Mouse (Mus musculus): ENCODE results near the gene Tex11. TPM values are rescaled to one million over a fixed set of nuclear protein-coding genes. Genes with fewer than 3 reads are reported as not detected.

Gene Tex11
- polyA plus RNA-seq, 1 experiment, result not detected

DNA sequence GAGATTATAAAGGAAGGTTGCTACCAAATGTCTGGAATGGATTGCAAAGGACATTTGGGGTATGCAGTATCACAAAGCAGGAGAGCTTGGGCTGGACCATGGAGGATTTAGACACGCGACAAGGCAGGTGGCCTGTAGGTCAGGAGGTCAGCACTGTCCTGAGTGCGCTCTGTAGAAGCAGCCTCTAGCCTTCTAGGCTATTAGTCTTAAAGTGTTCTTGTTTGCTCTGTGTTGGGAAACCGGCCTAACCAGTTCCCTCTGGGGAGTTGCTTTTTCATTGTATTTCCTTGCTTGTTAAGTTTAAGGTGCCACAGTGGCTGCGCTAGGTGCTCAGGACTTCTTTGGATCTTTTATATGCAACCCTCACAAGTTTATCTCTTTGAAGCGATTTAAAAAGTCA is 257.4 kb downstream of the Tex11 start:
- Histone ChIP-seq H3K4me1 (ENCODE audit: control insufficient read depth, insufficient read depth, insufficient read length, low read length) (peaks cover 18% of the 10 kb centered on the region; the same call in 1 of the 2 replicates), H3K27ac (ENCODE audit: insufficient read depth, low read depth, low read length) (peak overlapping the region; percentile 22; the same call in 1 of the 2 replicates), H3K27me3 (ENCODE audit: control insufficient read depth, insufficient read depth, low read length) (no peaks in the 10 kb centered on the region), H3K36me3 (ENCODE audit: control insufficient read depth, insufficient read depth, low read length) (peaks cover 24% of the 10 kb centered on the region), H3K4me3 (ENCODE audit: low read depth, low read length) (no peak overlapping the region)
- TF ChIP-seq POLR2A (IDR thresholded peaks at IDR 0.05; ENCODE audit: low read depth, low read length), result no peak
- TF ChIP-seq CTCF (IDR thresholded peaks at IDR 0.05; ENCODE audit: extremely low read depth, insufficient read length, insufficient replicate concordance, low read depth, low read length), result no peak
- WGBS, result 37% methylated on average over 6 of the region's 6 CpGs

DNA sequence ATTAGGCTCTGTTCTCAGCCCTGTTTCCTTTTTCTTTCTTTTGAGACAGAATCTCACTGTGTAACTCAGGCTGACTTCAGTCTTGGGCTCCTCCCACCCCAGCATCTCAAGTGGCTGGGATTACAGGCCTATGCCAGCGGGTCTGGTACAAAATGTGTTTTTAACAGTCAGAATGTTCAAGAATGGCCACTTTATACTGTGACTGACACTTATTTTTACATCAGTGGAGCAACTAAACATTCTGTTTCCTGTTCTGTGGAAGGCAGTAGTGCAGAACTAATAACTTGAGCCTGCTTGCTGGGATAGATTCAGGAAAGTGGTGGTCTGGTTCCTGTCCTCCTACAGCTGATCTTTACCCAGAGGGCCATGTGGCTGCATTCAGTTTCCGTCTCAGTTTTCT is 258.8 kb downstream of the Tex11 start:
- Histone ChIP-seq H3K27ac (ENCODE audit: insufficient read depth, low read depth, low read length) (peak overlapping the region; percentile 40; the same call in 1 of the 2 replicates), H3K4me1 (ENCODE audit: control insufficient read depth, insufficient read depth, insufficient read length, low read length) (peaks cover 16% of the 10 kb centered on the region; the same call in 1 of the 2 replicates), H3K4me3 (ENCODE audit: low read depth, low read length) (no peak overlapping the region), H3K36me3 (ENCODE audit: control insufficient read depth, insufficient read depth, low read length) (peaks cover 18% of the 10 kb centered on the region), H3K27me3 (ENCODE audit: control insufficient read depth, insufficient read depth, low read length) (no peaks in the 10 kb centered on the region)
- no peak for TF ChIP-seq CTCF (IDR thresholded peaks at IDR 0.05; ENCODE audit: extremely low read depth, insufficient read length, insufficient replicate concordance, low read depth, low read length)
- TF ChIP-seq POLR2A (IDR thresholded peaks at IDR 0.05; ENCODE audit: low read depth, low read length), result no peak
- 38% methylated on average over 2 of the region's 2 CpGs for WGBS

DNA sequence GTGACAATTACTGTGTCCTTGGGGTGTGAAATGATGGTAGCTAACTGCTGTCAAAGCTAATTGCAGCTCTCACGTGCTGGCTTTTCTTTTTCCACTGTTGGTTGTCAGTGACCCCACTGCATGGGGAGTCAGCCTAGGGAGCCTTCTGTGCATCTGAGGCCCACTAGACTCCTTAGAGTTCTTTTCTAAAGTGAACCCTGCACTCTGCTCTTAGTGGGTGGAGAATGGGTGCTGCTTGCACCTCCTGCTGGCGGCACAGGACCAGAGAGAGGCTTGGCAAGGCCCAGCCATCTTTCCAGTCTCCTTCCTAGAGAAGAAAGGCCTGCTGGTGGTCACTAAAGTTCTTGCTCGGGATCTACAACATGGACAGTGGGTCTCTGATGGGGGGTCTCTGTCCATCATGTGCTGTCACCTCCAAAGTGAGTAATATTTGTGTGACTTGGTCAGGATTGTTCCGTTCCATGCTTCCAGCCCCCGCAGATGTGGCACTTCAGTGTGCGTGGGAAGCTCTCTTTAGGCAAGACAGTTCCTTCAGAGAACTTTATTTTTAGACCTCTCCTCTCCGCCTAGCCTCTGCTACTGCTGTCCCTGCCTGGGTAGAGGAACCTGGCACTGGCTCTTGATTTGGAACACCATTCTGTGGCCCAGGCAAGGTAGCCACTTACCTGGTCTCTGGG is 261.5 kb downstream of the Tex11 start:
- no peaks in the 10 kb centered on the region for H3K27me3 ChIP-seq (ENCODE audit: control insufficient read depth, insufficient read depth, low read length)
- TF ChIP-seq POLR2A (IDR thresholded peaks at IDR 0.05; ENCODE audit: low read depth, low read length), result no peak; the same call in 1 of the 2 replicates
- peak; percentile 44; the same call in 1 of the 2 replicates for TF ChIP-seq CTCF (IDR thresholded peaks at IDR 0.05; ENCODE audit: extremely low read depth, insufficient read length, insufficient replicate concordance, low read depth, low read length)
- peak overlapping the region; percentile 100 for H3K27ac ChIP-seq (ENCODE audit: insufficient read depth, low read depth, low read length)
- peaks cover 19% of the 10 kb centered on the region; the same call in 1 of the 2 replicates for H3K4me1 ChIP-seq (ENCODE audit: control insufficient read depth, insufficient read depth, insufficient read length, low read length)
- peak overlapping the region; percentile 49 for H3K4me3 ChIP-seq (ENCODE audit: low read depth, low read length)
- 61% methylated on average over 7 of the region's 7 CpGs for WGBS
- H3K36me3 ChIP-seq (ENCODE audit: control insufficient read depth, insufficient read depth, low read length), result peaks cover 10% of the 10 kb centered on the region

- no peak for TF ChIP-seq CTCF (IDR thresholded peaks at IDR 0.05; ENCODE audit: extremely low read depth, insufficient read length, insufficient replicate concordance, low read depth, low read length)
- TF ChIP-seq POLR2A (IDR thresholded peaks at IDR 0.05; ENCODE audit: low read depth, low read length), result no peak
- peak overlapping the region; percentile 100 for H3K27ac ChIP-seq (ENCODE audit: insufficient read depth, low read depth, low read length)
- 34% methylated on average over 4 of the region's 4 CpGs for WGBS
- H3K4me1 ChIP-seq (ENCODE audit: control insufficient read depth, insufficient read depth, insufficient read length, low read length), result peaks cover 19% of the 10 kb centered on the region; the same call in 1 of the 2 replicates
- H3K27me3 ChIP-seq (ENCODE audit: control insufficient read depth, insufficient read depth, low read length), result no peaks in the 10 kb centered on the region
- peaks cover 9% of the 10 kb centered on the region for H3K36me3 ChIP-seq (ENCODE audit: control insufficient read depth, insufficient read depth, low read length)
- peak overlapping the region; percentile 49; the same call in 1 of the 2 replicates for H3K4me3 ChIP-seq (ENCODE audit: low read depth, low read length)
These were observed 262.1 kb downstream of the Tex11 start for GRCm38 (mm10) chrX:100797370-100797769.

- H3K4me1 ChIP-seq (ENCODE audit: control insufficient read depth, insufficient read depth, insufficient read length, low read length), result peaks cover 19% of the 10 kb centered on the region; the same call in 1 of the 2 replicates
- no peaks in the 10 kb centered on the region for H3K27me3 ChIP-seq (ENCODE audit: control insufficient read depth, insufficient read depth, low read length)
- H3K36me3 ChIP-seq (ENCODE audit: control insufficient read depth, insufficient read depth, low read length), result peaks cover 7% of the 10 kb centered on the region
- no peak for TF ChIP-seq CTCF (IDR thresholded peaks at IDR 0.05; ENCODE audit: extremely low read depth, insufficient read length, insufficient replicate concordance, low read depth, low read length)
- no peak for TF ChIP-seq POLR2A (IDR thresholded peaks at IDR 0.05; ENCODE audit: low read depth, low read length)
- peak overlapping the region; percentile 100 for H3K27ac ChIP-seq (ENCODE audit: insufficient read depth, low read depth, low read length)
- WGBS, result 53% methylated on average over 3 of the region's 3 CpGs
- peak overlapping the region; percentile 55 for H3K4me3 ChIP-seq (ENCODE audit: low read depth, low read length)
These were observed 262.8 kb downstream of the Tex11 start for GRCm38 (mm10) chrX:100796741-100797090.

- Histone ChIP-seq H3K36me3 (ENCODE audit: control insufficient read depth, insufficient read depth, low read length) (peaks cover 7% of the 10 kb centered on the region), H3K27me3 (ENCODE audit: control insufficient read depth, insufficient read depth, low read length) (no peaks in the 10 kb centered on the region), H3K4me1 (ENCODE audit: control insufficient read depth, insufficient read depth, insufficient read length, low read length) (peaks cover 19% of the 10 kb centered on the region; the same call in 1 of the 2 replicates), H3K4me3 (ENCODE audit: low read depth, low read length) (peak overlapping the region; percentile 55), H3K27ac (ENCODE audit: insufficient read depth, low read depth, low read length) (peak overlapping the region; percentile 100)
- TF ChIP-seq CTCF (IDR thresholded peaks at IDR 0.05; ENCODE audit: extremely low read depth, insufficient read length, insufficient replicate concordance, low read depth, low read length) (no peak), POLR2A (IDR thresholded peaks at IDR 0.05; ENCODE audit: low read depth, low read length) (no peak)
- 42% methylated on average over 6 of the region's 6 CpGs for WGBS
These were observed 263.3 kb downstream of the Tex11 start for GRCm38 (mm10) chrX:100796041-100796740.

- Histone ChIP-seq H3K36me3 (ENCODE audit: control insufficient read depth, insufficient read depth, low read length) (no peaks in the 10 kb centered on the region), H3K4me3 (ENCODE audit: low read depth, low read length) (no peak overlapping the region), H3K27me3 (ENCODE audit: control insufficient read depth, insufficient read depth, low read length) (no peaks in the 10 kb centered on the region), H3K27ac (ENCODE audit: insufficient read depth, low read depth, low read length) (no peak overlapping the region), H3K4me1 (ENCODE audit: control insufficient read depth, insufficient read depth, insufficient read length, low read length) (no peaks in the 10 kb centered on the region)
- TF ChIP-seq POLR2A (IDR thresholded peaks at IDR 0.05; ENCODE audit: low read depth, low read length) (no peak), CTCF (IDR thresholded peaks at IDR 0.05; ENCODE audit: extremely low read depth, insufficient read length, insufficient replicate concordance, low read depth, low read length) (no peak)
- 75% methylated on average over 4 of the region's 4 CpGs for WGBS
These were observed 270.1 kb downstream of the Tex11 start for GRCm38 (mm10) chrX:100789322-100789721.

Other genes starting within 250 kb of the Tex11 start
- gene Slc7a3, start 26.4 kb upstream of the Tex11 start, polyA plus RNA-seq (2012; rRNA removed), result 0.85 and 2.1 TPM in 2 replicates
- gene Snx12, start 162.9 kb upstream of the Tex11 start, polyA plus RNA-seq (2012; rRNA removed), result 4.2 and 7.4 TPM in 2 replicates
- gene Foxo4, start 194.9 kb upstream of the Tex11 start, polyA plus RNA-seq (2012; rRNA removed), result 13.7 and 32.2 TPM in 2 replicates
- gene Gm614, start 204.3 kb upstream of the Tex11 start, polyA plus RNA-seq (2012; rRNA removed), result 0.23 TPM in 1 of 2 replicates, not detected in the other
- 7.1 and 14.1 TPM in 2 replicates for gene Il2rg, start 208.6 kb upstream of the Tex11 start, polyA plus RNA-seq (2012; rRNA removed)
- not detected in 2 replicates for gene Gm20489, start 209.4 kb upstream of the Tex11 start, polyA plus RNA-seq (2012; rRNA removed)
- 77.9 and 155 TPM in 2 replicates for gene Med12, start 214.4 kb upstream of the Tex11 start, polyA plus RNA-seq (2012; rRNA removed)
- gene Nlgn3, start 239.5 kb upstream of the Tex11 start, polyA plus RNA-seq (2012; rRNA removed), result 0.04 and 0.06 TPM in 2 replicates

Measured in small intestine, adult 2 months (tissue).